Mouse (Mus musculus) brain, embryonic 14.5 days (tissue): Measurements from ENCODE around the gene Lce1a1.

ENCODE experiments used
- CTCF ChIP-seq: fragments of 200-500 bp; IDR thresholded peaks from 2 replicates; pipeline ENCODE4 v1.5.1; 2012; ENCODE audit warnings: inconsistent platforms, mild to moderate bottlenecking, moderate library complexity, borderline replicate concordance; ENCODE audit not compliant: insufficient read depth, insufficient read length; ENCODE audit errors: extremely low read depth
- POLR2A ChIP-seq: fragments of 200-500 bp; IDR thresholded peaks from 2 replicates; pipeline ENCODE4 v1.6.1; 2012; ENCODE audit warnings: mild to moderate bottlenecking, inconsistent platforms, borderline replicate concordance; ENCODE audit not compliant: poor library complexity, insufficient read depth, insufficient read length, severe bottlenecking; ENCODE audit errors: extremely low read depth

- TF ChIP-seq CTCF (no peak), POLR2A (no peak)
Measured at GRCm38 (mm10) chr3:92648207-92648606, at the start of gene Lce1a1.
